Mouse (Mus musculus) midbrain, embryonic 12.5 days (tissue): ENCODE results near the gene Dazap2. TPM values are rescaled to one million over a fixed set of nuclear protein-coding genes. Genes with fewer than 3 reads are reported as not detected.

Experiments
- ATAC-seq: fragments of 200-750 bp; cut with Nextera tagmentation; 2 replicates; pipeline ENCODE4 v1.8.0; 2017; ENCODE audit warnings: low read depth, moderate TSS enrichment, moderate library complexity; ENCODE audit not compliant: low FRiP score
- H3K27ac ChIP-seq: fragments of 300-500 bp; sonication (generic); replicated peaks from 2 replicates; pipeline ENCODE4 v1.5.1; 2016; ENCODE audit warnings: mild to moderate bottlenecking
- H3K27me3 ChIP-seq: fragments of 300-500 bp; sonication (generic); 2 replicates; pipeline ENCODE4 v1.6.1; 2016; ENCODE audit warnings: mild to moderate bottlenecking
- H3K36me3 ChIP-seq: fragments of 300-500 bp; sonication (generic); 2 replicates; pipeline ENCODE4 v1.6.1; 2016
- H3K4me1 ChIP-seq: fragments of 300-500 bp; sonication (generic); 2 replicates; pipeline ENCODE4 v1.6.1; 2016
- H3K4me2 ChIP-seq: fragments of 300-500 bp; sonication (generic); replicated peaks from 2 replicates; pipeline ENCODE4 v1.6.1; 2016; ENCODE audit warnings: mild to moderate bottlenecking, moderate library complexity
- H3K4me3 ChIP-seq: fragments of 300-500 bp; sonication (generic); 2 replicates; pipeline ENCODE4 v1.5.1; 2016; ENCODE audit warnings: mild to moderate bottlenecking
- H3K9ac ChIP-seq: fragments of 300-500 bp; sonication (generic); replicated peaks from 2 replicates; pipeline ENCODE4 v1.6.1; 2016; ENCODE audit warnings: mild to moderate bottlenecking, moderate library complexity
- H3K9me3 ChIP-seq: fragments of 300-500 bp; sonication (generic); 2 replicates; pipeline ENCODE4 v1.6.1; 2016; ENCODE audit warnings: mild to moderate bottlenecking
- WGBS: fragments of 180-500 bp; shearing (Covaris S2); methylation state at CpG from one replicate; pipeline ENCODE4 v1.1.7; 2016; 5-methylcytosine and 5-hydroxymethylcytosine counted together
- polyA plus RNA-seq: library from polyadenylated mRNA; unstranded; fragments of >200 nt; fragmentation: Nextera tagmentation; extraction: Ambion mirVana; gene quantifications from 2 replicates; pipeline ENCODE4 v1.2.1, GENCODE M21; 2016

The Dazap2 gene
- polyA plus RNA-seq, 1 experiment from 2014 or later = 187 TPM

GRCm38 (mm10) chr15:100628797-100629196, 13.6 kb downstream of the Dazap2 start:
- H3K27me3 ChIP-seq = peaks cover 21% of the 10 kb centered on the region
- peaks cover 10% of the 10 kb centered on the region; the same call in 1 of the 2 replicates for H3K4me1 ChIP-seq
- H3K4me2 ChIP-seq = no peak overlapping the region
- no peak overlapping the region for H3K9ac ChIP-seq
- H3K4me3 ChIP-seq = no peak overlapping the region
- H3K27ac ChIP-seq = no peak overlapping the region
- H3K36me3 ChIP-seq = no peaks in the 10 kb centered on the region
- 61% methylated on average over 6 of the region's 7 CpGs for WGBS
- no peak for ATAC-seq
- no peaks in the 10 kb centered on the region for H3K9me3 ChIP-seq

GRCm38 (mm10) chr15:100630126-100630525, 15.0 kb downstream of the Dazap2 start:
- no peak overlapping the region for H3K4me3 ChIP-seq
- H3K9ac ChIP-seq = no peak overlapping the region
- no peak overlapping the region for H3K4me2 ChIP-seq
- no peak for ATAC-seq
- no peaks in the 10 kb centered on the region for H3K9me3 ChIP-seq
- H3K27ac ChIP-seq = no peak overlapping the region
- H3K36me3 ChIP-seq = no peaks in the 10 kb centered on the region
- peaks cover 10% of the 10 kb centered on the region; the same call in 1 of the 2 replicates for H3K4me1 ChIP-seq
- WGBS = 54% methylated on average over 3 of the region's 3 CpGs
- peaks cover 32% of the 10 kb centered on the region for H3K27me3 ChIP-seq

- H3K4me1 ChIP-seq = peaks cover 15% of the 10 kb centered on the region
- H3K27ac ChIP-seq = no peak overlapping the region
- H3K9me3 ChIP-seq = no peaks in the 10 kb centered on the region
- no peak for ATAC-seq
- H3K4me2 ChIP-seq = no peak overlapping the region
- H3K9ac ChIP-seq = no peak overlapping the region
- H3K27me3 ChIP-seq = peaks cover 47% of the 10 kb centered on the region
- 89% methylated on average over 12 of the region's 12 CpGs for WGBS
- H3K36me3 ChIP-seq = no peaks in the 10 kb centered on the region
- no peak overlapping the region for H3K4me3 ChIP-seq
Observed at GRCm38 (mm10) chr15:100631454-100632170, 16.5 kb downstream of the Dazap2 start.

- 88% methylated on average over 5 of the region's 5 CpGs for WGBS
- H3K4me1 ChIP-seq = peaks cover 22% of the 10 kb centered on the region
- no peak overlapping the region for H3K27ac ChIP-seq
- no peaks in the 10 kb centered on the region for H3K36me3 ChIP-seq
- no peak for ATAC-seq
- no peak overlapping the region for H3K4me3 ChIP-seq
- no peaks in the 10 kb centered on the region for H3K9me3 ChIP-seq
- no peak overlapping the region for H3K4me2 ChIP-seq
- peaks cover 54% of the 10 kb centered on the region for H3K27me3 ChIP-seq
- H3K9ac ChIP-seq = no peak overlapping the region
Observed at GRCm38 (mm10) chr15:100632323-100632722, 17.2 kb downstream of the Dazap2 start.

GRCm38 (mm10) chr15:100633341-100633740, 18.2 kb downstream of the Dazap2 start:
- WGBS = 81% methylated on average over 10 of the region's 10 CpGs

GRCm38 (mm10) chr15:100635239-100635638, 20.1 kb downstream of the Dazap2 start:
- H3K4me1 ChIP-seq = peaks cover 13% of the 10 kb centered on the region
- H3K36me3 ChIP-seq = no peaks in the 10 kb centered on the region
- no peak overlapping the region for H3K4me3 ChIP-seq
- H3K9me3 ChIP-seq = no peaks in the 10 kb centered on the region
- ATAC-seq = no peak
- peaks cover 76% of the 10 kb centered on the region for H3K27me3 ChIP-seq
- no peak overlapping the region for H3K9ac ChIP-seq
- H3K4me2 ChIP-seq = no peak overlapping the region
- WGBS = 8% methylated on average over 9 of the region's 9 CpGs
- H3K27ac ChIP-seq = no peak overlapping the region

More at GRCm38 (mm10) chr15:100633341-100633740, 18.2 kb downstream of the Dazap2 start:
- Histone ChIP-seq H3K9ac (no peak overlapping the region), H3K27ac (no peak overlapping the region), H3K36me3 (no peaks in the 10 kb centered on the region), H3K4me2 (no peak overlapping the region), H3K9me3 (no peaks in the 10 kb centered on the region), H3K4me3 (no peak overlapping the region), H3K27me3 (peaks cover 64% of the 10 kb centered on the region), H3K4me1 (peaks cover 14% of the 10 kb centered on the region)
- no peak for ATAC-seq

GRCm38 (mm10) chr15:100635851-100636645, 20.9 kb downstream of the Dazap2 start:
- Histone ChIP-seq H3K4me3 (peak overlapping the region; percentile 48), H3K27ac (no peak overlapping the region), H3K4me1 (peaks cover 13% of the 10 kb centered on the region), H3K36me3 (no peaks in the 10 kb centered on the region), H3K27me3 (peaks cover 82% of the 10 kb centered on the region), H3K9ac (no peak overlapping the region; the same call in 1 of the 2 replicates), H3K4me2 (peak overlapping the region; percentile 75), H3K9me3 (no peaks in the 10 kb centered on the region)
- 5% methylated on average over 38 of the region's 38 CpGs for WGBS
- no peak for ATAC-seq

- Histone ChIP-seq H3K4me3 (peak within 1 kb of the TSS; percentile 48), H3K4me2 (peak within 1 kb of the TSS; percentile 75), H3K4me1 (peaks cover 13% of the 10 kb centered on the region), H3K27me3 (peaks cover 78% of the 10 kb centered on the region), H3K27ac (no peak within 1 kb of the TSS), H3K9ac (peak within 1 kb of the TSS; percentile 43; the same call in 1 of the 2 replicates), H3K9me3 (no peaks in the 10 kb centered on the region), H3K36me3 (no peaks in the 10 kb centered on the region)
- no peak for ATAC-seq
- under 1% methylated on average over 76 of the region's 77 CpGs for WGBS
Observed at GRCm38 (mm10) chr15:100636700-100637501, 21.8 kb downstream of the Dazap2 start, which contains the start of gene Smagp. Smagp (minus strand) TSS chr15:100636940.

GRCm38 (mm10) chr15:100637661-100638060, 22.5 kb downstream of the Dazap2 start:
- 20% methylated on average over 6 of the region's 6 CpGs for WGBS
- Histone ChIP-seq H3K9ac (no peak overlapping the region), H3K9me3 (no peaks in the 10 kb centered on the region), H3K27me3 (peaks cover 72% of the 10 kb centered on the region), H3K4me3 (no peak overlapping the region), H3K36me3 (no peaks in the 10 kb centered on the region), H3K27ac (no peak overlapping the region), H3K4me1 (peaks cover 13% of the 10 kb centered on the region), H3K4me2 (no peak overlapping the region)
- no peak for ATAC-seq

GRCm38 (mm10) chr15:100639972-100640750, 25.0 kb downstream of the Dazap2 start:
- H3K27me3 ChIP-seq = peaks cover 49% of the 10 kb centered on the region
- peaks cover 13% of the 10 kb centered on the region for H3K4me1 ChIP-seq
- ATAC-seq = no peak
- no peaks in the 10 kb centered on the region for H3K36me3 ChIP-seq
- no peak overlapping the region for H3K4me2 ChIP-seq
- H3K4me3 ChIP-seq = no peak overlapping the region
- no peaks in the 10 kb centered on the region for H3K9me3 ChIP-seq
- 78% methylated on average over 16 of the region's 16 CpGs for WGBS
- H3K9ac ChIP-seq = no peak overlapping the region
- no peak overlapping the region for H3K27ac ChIP-seq

GRCm38 (mm10) chr15:100641226-100641810, 26.2 kb downstream of the Dazap2 start:
- ATAC-seq = no peak
- Histone ChIP-seq H3K9ac (no peak overlapping the region), H3K27ac (0 out of 2 replicates have a peak overlapping the region, but pooled peaks have one; percentile 30), H3K4me1 (peaks cover 11% of the 10 kb centered on the region), H3K36me3 (no peaks in the 10 kb centered on the region), H3K4me3 (no peak overlapping the region), H3K4me2 (no peak overlapping the region), H3K9me3 (no peaks in the 10 kb centered on the region), H3K27me3 (peaks cover 38% of the 10 kb centered on the region)
- WGBS = 72% methylated on average over 11 of the region's 16 CpGs
